In the genomic region with DNA sequence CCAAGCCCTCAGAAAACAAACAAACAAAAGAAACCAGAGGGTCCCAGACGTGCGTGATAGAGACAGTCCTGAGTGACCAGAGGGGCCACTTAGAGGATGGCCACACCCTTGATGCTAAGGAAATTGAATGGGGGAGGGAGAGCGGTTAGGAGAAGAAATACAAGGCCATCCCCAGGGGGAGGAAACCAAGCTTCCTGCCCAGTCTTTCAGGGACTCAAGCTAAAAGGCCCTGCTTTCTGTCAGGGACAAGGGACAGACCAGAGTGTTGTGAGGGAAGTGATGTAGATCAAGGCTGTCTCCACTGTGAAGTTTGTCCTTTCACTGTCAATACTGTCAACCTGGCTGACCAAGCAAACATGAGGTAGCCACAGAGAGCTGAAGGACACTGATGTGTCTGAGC, we compare ENCODE assay signal across 14 mouse cellular contexts. TPM values are rescaled to one million over a fixed set of nuclear protein-coding genes. Genes with fewer than 3 reads are reported as not detected.
DNase-seq lines count a peak whose midpoint lies in the region; ATAC-seq and TF ChIP-seq lines count a peak whose summit lies in the region.
"Had no signal": no experiment of that assay in that cellular context is flagged by ENCODE, and none has a peak within 500 bp of the region (broad histone marks: within the 10 kb centered on the region; RNA-seq: fewer than 3 reads in every experiment).

No protein-coding gene starts in this region.

- no peaks in the 10 kb centered on the region for H3K36me3 ChIP-seq in heart, embryonic 15.5 days
- H3K36me3 ChIP-seq in liver, embryonic 12.5 days = no peaks in the 10 kb centered on the region
- no peaks in the 10 kb centered on the region for H3K36me3 ChIP-seq in liver, postnatal 0 days (replicated peaks; ENCODE audit: insufficient read depth, low read length)
- H3K36me3 ChIP-seq: intestine, embryonic 15.5 days; stomach, embryonic 15.5 days had no signal

- intact Hi-C loops in heart, postnatal 36 days (cut with DNase I) = loop anchor here (2.0 kb wide), 1 partner anchor 49 kb away; no protein-coding TSS in a partner anchor

- no peak overlapping the region for H3K4me3 ChIP-seq in heart, embryonic 15.5 days
- no peak overlapping the region for H3K4me3 ChIP-seq in liver, embryonic 12.5 days
- H3K4me3 ChIP-seq in liver, postnatal 0 days (ENCODE audit: low read depth, low read length) = no peak overlapping the region
- H3K4me3 ChIP-seq: intestine, embryonic 15.5 days; stomach, embryonic 15.5 days had no signal

- no peak overlapping the region for H3K9ac ChIP-seq in heart, embryonic 15.5 days
- H3K9ac ChIP-seq in liver, embryonic 12.5 days = no peak overlapping the region
- no peak overlapping the region for H3K9ac ChIP-seq in liver, postnatal 0 days (replicated peaks)
- H3K9ac ChIP-seq: intestine, embryonic 15.5 days; liver, embryonic 14.5 days; stomach, embryonic 15.5 days had no signal

- 50% methylated on average over 3 of the region's 3 CpGs for WGBS in heart, embryonic 15.5 days
- 21% methylated on average over 3 of the region's 3 CpGs for WGBS in liver, embryonic 12.5 days (ENCODE audit: insufficient replicate concordance)
- 20% methylated on average over 3 of the region's 3 CpGs for WGBS in liver, postnatal 0 days (ENCODE audit: insufficient replicate concordance)

- TF ChIP-seq CTCF in liver, postnatal 0 days (IDR thresholded peaks at IDR 0.05; ENCODE audit: low read depth) = no peak

- ATAC-seq in heart, embryonic 15.5 days (replicated peaks; ENCODE audit: insufficient number of reproducible peaks, insufficient read depth, low FRiP score, low read depth) = 0 out of 2 replicates have a peak, but pooled peaks have one; percentile 34
- ATAC-seq in liver, embryonic 12.5 days = no peak
- no peak; the same call in 1 of the 2 replicates for ATAC-seq in liver, postnatal 0 days

- peak; percentile 12 to 62 for DNase-seq in adrenal gland, adult (ENCODE audit: inconsistent age in 2 of 2, low spot score in 1 of 2)
- DNase-seq in adrenal gland, adult 8-10 months = no peak
- no peak for DNase-seq in heart, postnatal 36 days
- DNase-seq in liver, postnatal 0 days = no peak
- DNase-seq in 416B (ENCODE audit: low read depth) = peak; percentile 87
- DNase-seq in frontal cortex, postnatal 36 days (ENCODE audit: low spot score in 2 of 2) = no peak

- H3K27me3 ChIP-seq in heart, embryonic 15.5 days = no peaks in the 10 kb centered on the region; the same call in 1 of the 2 replicates
- no peaks in the 10 kb centered on the region for H3K27me3 ChIP-seq in liver, embryonic 12.5 days (replicated peaks)
- no peaks in the 10 kb centered on the region for H3K27me3 ChIP-seq in liver, postnatal 0 days (ENCODE audit: insufficient read depth, low read length)
- H3K27me3 ChIP-seq: CH12.LX; intestine, embryonic 15.5 days; stomach, embryonic 15.5 days had no signal

- no peak overlapping the region for H3K4me2 ChIP-seq in heart, embryonic 15.5 days
- no peak overlapping the region for H3K4me2 ChIP-seq in liver, embryonic 12.5 days
- no peak overlapping the region for H3K4me2 ChIP-seq in liver, postnatal 0 days (ENCODE audit: low read depth, low read length)
- H3K4me2 ChIP-seq: intestine, embryonic 15.5 days; stomach, embryonic 15.5 days had no signal

- H3K4me1 ChIP-seq in heart, embryonic 15.5 days (replicated peaks) = peaks cover 6% of the 10 kb centered on the region; the same call in 1 of the 2 replicates
- peaks cover 13% of the 10 kb centered on the region; the same call in 1 of the 2 replicates for H3K4me1 ChIP-seq in liver, embryonic 12.5 days
- H3K4me1 ChIP-seq in liver, postnatal 0 days (ENCODE audit: insufficient read depth) = 0 out of 2 replicates have a peak, but pooled peaks cover 2% of the 10 kb centered on the region
- H3K4me1 ChIP-seq: intestine, embryonic 15.5 days had no signal

- no peaks in the 10 kb centered on the region for H3K9me3 ChIP-seq in heart, embryonic 15.5 days (replicated peaks)
- H3K9me3 ChIP-seq in liver, embryonic 12.5 days (replicated peaks) = no peaks in the 10 kb centered on the region
- H3K9me3 ChIP-seq in liver, postnatal 0 days (ENCODE audit: low read length) = no peaks in the 10 kb centered on the region
- H3K9me3 ChIP-seq: intestine, embryonic 15.5 days; stomach, embryonic 15.5 days had no signal

- TF ChIP-seq EP300 in liver, postnatal 0 days (IDR thresholded peaks at IDR 0.05; ENCODE audit: low read depth) = no peak

- peak overlapping the region; percentile 61 for H3K27ac ChIP-seq in heart, embryonic 15.5 days
- H3K27ac ChIP-seq in liver, embryonic 12.5 days = peak overlapping the region; percentile 54; the same call in 1 of the 2 replicates
- no peak overlapping the region for H3K27ac ChIP-seq in liver, postnatal 0 days (ENCODE audit: low read depth)
- H3K27ac ChIP-seq: intestine, embryonic 15.5 days; liver, embryonic 14.5 days; stomach, embryonic 15.5 days had no signal

RNA-seq across cellular contexts. Expression of a gene that starts 50.5 kb away (rescaled TPM):
- 10 to 100 TPM; 18.3 to 47.9 (median 33.8) TPM for total RNA-seq in adrenal gland, adult 8-10 months (2022)
- 3.6 and 6.6 TPM in 2 replicates for polyA plus RNA-seq in heart, embryonic 15.5 days (2015; fragmentation: Nextera tagmentation; extraction: Ambion mirVana)
- total RNA-seq in heart, postnatal 36 days (2021) = 1 to 10 TPM; 3.8 to 5.1 TPM
- polyA plus RNA-seq in liver, embryonic 12.5 days (2016; fragmentation: Nextera tagmentation; extraction: Ambion mirVana) = 2.1 and 2.5 TPM in 2 replicates
- polyA plus RNA-seq in liver, postnatal 0 days (2015; fragmentation: Nextera tagmentation; extraction: Ambion mirVana) = 0.31 and 0.36 TPM in 2 replicates
- total RNA-seq: hematopoietic stem cell, adult 5-6 weeks; monocyte, adult 5-6 weeks had no signal

Comparison
In these comparisons a context has a peak if more than half of its experiments do, and no peak if none do; other contexts are left out.
1. DNase-seq: peak in adrenal gland, adult (2 of 2) and 416B (single experiment); none in adrenal gland, adult 8-10 months (single experiment), heart, postnatal 36 days (0 of 2), liver, postnatal 0 days (single experiment) and frontal cortex, postnatal 36 days (0 of 2).